Mouse (Mus musculus): ENCODE results near the gene Foxm1.
"Not testable (repeated sequence)": the region's sequence is repeated elsewhere in the genome, so short reads cannot be mapped to it uniquely, and the experiment has no call there.

Foxm1 gene

GRCm38 (mm10) chr6:128376371-128377085 lies 13.8 kb downstream of the Foxm1 start:
- no peak for DNase-seq

- DNase-seq = no peak
Observed at GRCm38 (mm10) chr6:128379636-128380035, 16.9 kb downstream of the Foxm1 start.

GRCm38 (mm10) chr6:128380594-128381167 lies 17.9 kb downstream of the Foxm1 start:
- DNase-seq = not testable (repeated sequence)

- DNase-seq = no peak
Observed at GRCm38 (mm10) chr6:128381254-128381653, 18.5 kb downstream of the Foxm1 start.

- DNase-seq = no peak
Observed at GRCm38 (mm10) chr6:128383752-128384151, 21.0 kb downstream of the Foxm1 start.

- DNase-seq = no peak
Observed at GRCm38 (mm10) chr6:128385026-128385425, 22.3 kb downstream of the Foxm1 start.

GRCm38 (mm10) chr6:128389185-128389584 lies 26.4 kb downstream of the Foxm1 start:
- DNase-seq = no peak

- no peak for DNase-seq
Observed at GRCm38 (mm10) chr6:128390683-128391082, 27.9 kb downstream of the Foxm1 start.

- no peak for DNase-seq
Observed at GRCm38 (mm10) chr6:128397574-128398261, 35.0 kb downstream of the Foxm1 start.

GRCm38 (mm10) chr6:128398996-128399395 lies 36.2 kb downstream of the Foxm1 start, which contains the start of gene Nrip2:
TSS of gene Nrip2 (plus strand) at chr6:128399296.
- no peak for DNase-seq

- no peak for DNase-seq
Observed at GRCm38 (mm10) chr6:128399421-128400185, 36.8 kb downstream of the Foxm1 start.

GRCm38 (mm10) chr6:128404708-128405107 lies 41.9 kb downstream of the Foxm1 start:
- DNase-seq = no peak

GRCm38 (mm10) chr6:128408544-128409125 lies 45.9 kb downstream of the Foxm1 start:
- no peak for DNase-seq

- DNase-seq = no peak
Observed at GRCm38 (mm10) chr6:128410305-128410704, 47.5 kb downstream of the Foxm1 start.

- DNase-seq = peak; percentile 86
Observed at GRCm38 (mm10) chr6:128411115-128411514, 48.3 kb downstream of the Foxm1 start.

GRCm38 (mm10) chr6:128416169-128416568 lies 53.4 kb downstream of the Foxm1 start:
- no peak for DNase-seq

- DNase-seq = no peak
Observed at GRCm38 (mm10) chr6:128418076-128418475, 55.3 kb downstream of the Foxm1 start.

- DNase-seq = no peak
Observed at GRCm38 (mm10) chr6:128421036-128421435, 58.3 kb downstream of the Foxm1 start.

GRCm38 (mm10) chr6:128421480-128421879 lies 58.7 kb downstream of the Foxm1 start:
- no peak for DNase-seq

- peak; percentile 18 for DNase-seq
Observed at GRCm38 (mm10) chr6:128423496-128424268, 60.9 kb downstream of the Foxm1 start.

GRCm38 (mm10) chr6:128424269-128425019 lies 61.7 kb downstream of the Foxm1 start, which contains the start of gene Itfg2:
TSS of gene Itfg2 (minus strand) at chr6:128424931.
- DNase-seq = peak; percentile 96
